Mouse (Mus musculus): Measurements from ENCODE around the gene Casp7. TPM values are rescaled to one million over a fixed set of nuclear protein-coding genes. Genes with fewer than 3 reads are reported as not detected.

The Casp7 gene
- total and polyA plus RNA-seq, 3 experiments = 69.4 to 70.4 TPM; not detected in 1

DNA sequence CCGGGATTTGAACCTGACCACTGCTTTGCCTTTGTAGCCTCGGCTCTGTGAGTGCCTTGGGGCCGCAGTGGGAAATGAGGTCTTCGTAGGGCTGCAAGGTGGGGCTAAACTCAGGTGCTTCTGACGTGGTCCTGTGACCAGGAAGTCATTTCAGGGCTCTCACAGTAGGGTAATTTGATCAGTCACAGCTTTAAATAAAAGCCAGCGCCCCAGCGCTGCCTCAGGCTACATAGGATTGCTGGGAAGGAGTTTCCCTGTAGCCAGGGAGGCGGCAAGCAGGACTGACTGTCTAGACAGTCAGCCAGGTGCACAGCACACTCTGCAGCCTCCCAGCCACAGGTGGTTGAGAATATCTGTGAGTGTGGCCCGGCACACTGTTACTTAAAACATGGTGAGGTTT, 22.5 kb downstream of the Casp7 start:
- Histone ChIP-seq H3K9ac (ENCODE audit: control insufficient read depth, low read depth, low read length, poor library complexity, severe bottlenecking) (no peak overlapping the region), H3K79me2 (ENCODE audit: control insufficient read depth, insufficient read depth, low read length, poor library complexity) (no peaks in the 10 kb centered on the region), H3K9me3 (replicated peaks; ENCODE audit: insufficient read depth, low read length) (no peaks in the 10 kb centered on the region), H3K27ac (ENCODE audit: control insufficient read depth, low read depth, low read length) (no peak overlapping the region), H3K36me3 (ENCODE audit: control insufficient read depth in 1 of 2, insufficient read depth in 2 of 2, low read length in 2 of 2) (peaks cover 0 to 8% of the 10 kb centered on the region in 2 experiments; a peak in 2 of 4 replicates), H3K4me1 (ENCODE audit: control insufficient read depth in 1 of 2, insufficient read depth in 2 of 2, low read length in 2 of 2) (no peaks in the 10 kb centered on the region), H3K27me3 (ENCODE audit: control insufficient read depth in 1 of 2, insufficient read depth in 2 of 2, low read length in 2 of 2) (no peaks in the 10 kb centered on the region), H3K4me3 (ENCODE audit: control insufficient read depth in 1 of 2, insufficient read depth in 1 of 2, low read depth in 2 of 2, low read length in 2 of 2) (no peak overlapping the region)
- DNase-seq (ENCODE audit: low read depth, low spot score) = no peak
- TF ChIP-seq ZC3H11A (IDR thresholded peaks at IDR 0.05; ENCODE audit: low read depth, low read length) = no peak
- TF ChIP-seq POLR2A (IDR thresholded peaks at IDR 0.05; ENCODE audit: control insufficient read depth in 1 of 2, insufficient read depth in 1 of 2, low read depth in 1 of 2, low read length in 2 of 2, poor library complexity in 1 of 2) = no peak
- no peak for TF ChIP-seq CHD1 (IDR thresholded peaks at IDR 0.05; ENCODE audit: low read depth, low read length)
- no peak for TF ChIP-seq TBP (IDR thresholded peaks at IDR 0.05; ENCODE audit: low read depth, low read length)
- TF ChIP-seq GABPA (IDR thresholded peaks at IDR 0.05; ENCODE audit: low read depth, low read length) = no peak

DNA sequence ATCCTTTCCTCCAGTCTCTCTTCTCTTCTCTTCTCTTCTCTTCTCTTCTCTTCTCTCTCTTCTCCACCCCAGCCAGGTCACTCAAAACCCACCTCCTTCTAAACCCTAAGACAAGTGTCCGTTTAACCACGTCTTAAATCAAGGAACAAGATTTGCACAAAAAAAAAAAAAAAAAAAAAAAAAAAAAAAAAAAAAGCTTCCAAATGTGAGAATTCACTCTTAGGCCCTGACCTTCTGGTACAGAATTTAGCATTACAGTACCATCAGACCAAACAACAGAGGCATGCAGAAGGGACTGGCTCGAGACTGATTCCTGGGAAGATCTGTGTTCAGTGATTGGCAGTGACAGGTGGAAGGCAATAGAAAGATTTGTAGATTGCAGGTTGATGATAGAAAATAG, 23.4 kb downstream of the Casp7 start:
- H3K9ac ChIP-seq (ENCODE audit: control insufficient read depth, low read depth, low read length, poor library complexity, severe bottlenecking) = no peak overlapping the region
- DNase-seq (ENCODE audit: low read depth, low spot score) = no peak
- no peaks in the 10 kb centered on the region for H3K9me3 ChIP-seq (replicated peaks; ENCODE audit: insufficient read depth, low read length)
- H3K36me3 ChIP-seq (ENCODE audit: control insufficient read depth in 1 of 2, insufficient read depth in 2 of 2, low read length in 2 of 2) = peaks cover 0 to 14% of the 10 kb centered on the region in 2 experiments; a peak in 2 of 4 replicates
- TF ChIP-seq ZNF384 (IDR thresholded peaks at IDR 0.05; ENCODE audit: low read depth, low read length) = peak; percentile 86
- TF ChIP-seq USF2 (IDR thresholded peaks at IDR 0.05; ENCODE audit: borderline replicate concordance in 1 of 2, insufficient read depth in 1 of 2, low read depth in 1 of 2, low read length in 2 of 2) = no peak
- no peak overlapping the region for H3K27ac ChIP-seq (ENCODE audit: control insufficient read depth, low read depth, low read length)
- no peaks in the 10 kb centered on the region for H3K4me1 ChIP-seq (ENCODE audit: control insufficient read depth in 1 of 2, insufficient read depth in 2 of 2, low read length in 2 of 2)
- H3K27me3 ChIP-seq (ENCODE audit: control insufficient read depth in 1 of 2, insufficient read depth in 2 of 2, low read length in 2 of 2) = no peaks in the 10 kb centered on the region
- H3K79me2 ChIP-seq (ENCODE audit: control insufficient read depth, insufficient read depth, low read length, poor library complexity) = no peaks in the 10 kb centered on the region
- no peak overlapping the region for H3K4me3 ChIP-seq (ENCODE audit: control insufficient read depth in 1 of 2, insufficient read depth in 1 of 2, low read depth in 2 of 2, low read length in 2 of 2)

DNA sequence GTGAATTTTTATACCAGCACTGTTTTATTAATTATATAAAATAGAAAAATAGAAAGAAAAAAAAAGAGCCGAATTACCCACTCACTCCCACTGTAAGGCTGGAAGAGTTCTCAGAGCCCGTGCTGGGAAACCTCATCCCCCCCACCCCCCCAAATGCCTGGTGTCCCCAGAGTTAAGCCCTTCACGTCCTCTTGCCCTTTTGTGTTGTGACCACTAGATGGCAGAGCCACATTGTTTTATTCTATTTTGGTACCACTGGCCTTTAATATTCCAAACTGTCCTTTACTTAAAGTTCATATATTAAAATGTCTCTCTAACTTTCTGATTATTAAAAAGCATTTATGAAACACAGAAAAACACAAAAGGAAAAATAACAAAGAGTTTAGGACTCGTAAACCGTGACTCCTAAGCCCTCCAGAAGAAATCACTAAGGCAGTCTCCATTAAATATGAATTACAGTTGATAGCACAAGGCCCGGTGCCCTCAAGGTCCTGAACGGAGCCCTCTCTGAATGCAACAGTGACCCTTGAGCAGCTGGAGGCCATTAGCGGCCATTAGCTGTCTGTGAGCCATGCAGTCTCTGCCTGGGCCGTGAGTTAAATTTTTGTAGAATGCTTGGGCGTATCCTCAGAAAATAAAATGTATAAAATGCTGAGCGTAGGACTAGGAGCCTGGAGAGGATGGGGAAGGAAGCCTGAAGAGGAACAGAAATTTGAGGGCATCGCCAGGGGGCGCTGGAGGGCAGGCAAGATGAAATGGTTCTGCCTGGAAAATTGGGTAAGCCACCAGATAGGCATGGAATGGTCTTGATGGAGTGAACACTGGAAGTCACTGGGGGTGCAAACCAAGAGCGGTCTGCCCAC, 25.8 kb downstream of the Casp7 start:
- H3K4me3 ChIP-seq (ENCODE audit: control insufficient read depth in 1 of 2, insufficient read depth in 1 of 2, low read depth in 2 of 2, low read length in 2 of 2) = no peak overlapping the region
- H3K36me3 ChIP-seq (ENCODE audit: control insufficient read depth in 1 of 2, insufficient read depth in 2 of 2, low read length in 2 of 2) = peaks cover 0 to 8% of the 10 kb centered on the region in 2 experiments; a peak in 1 of 4 replicates
- H3K9me3 ChIP-seq (replicated peaks; ENCODE audit: insufficient read depth, low read length) = no peaks in the 10 kb centered on the region
- H3K4me1 ChIP-seq (ENCODE audit: control insufficient read depth in 1 of 2, insufficient read depth in 2 of 2, low read length in 2 of 2) = no peaks in the 10 kb centered on the region
- no peak overlapping the region for H3K9ac ChIP-seq (ENCODE audit: control insufficient read depth, low read depth, low read length, poor library complexity, severe bottlenecking)
- peak; percentile 86 for DNase-seq (ENCODE audit: low read depth, low spot score)
- H3K27me3 ChIP-seq (ENCODE audit: control insufficient read depth in 1 of 2, insufficient read depth in 2 of 2, low read length in 2 of 2) = no peaks in the 10 kb centered on the region
- no peak overlapping the region for H3K27ac ChIP-seq (ENCODE audit: control insufficient read depth, low read depth, low read length)
- H3K79me2 ChIP-seq (ENCODE audit: control insufficient read depth, insufficient read depth, low read length, poor library complexity) = no peaks in the 10 kb centered on the region
- TF ChIP-seq CHD1 (IDR thresholded peaks at IDR 0.05; ENCODE audit: low read depth, low read length) = no peak
- TF ChIP-seq MEF2A (IDR thresholded peaks at IDR 0.05; ENCODE audit: extremely low read depth, insufficient replicate concordance, low read depth, low read length, poor library complexity, severe bottlenecking) = no peak
- TF ChIP-seq GATA1 (IDR thresholded peaks at IDR 0.05; ENCODE audit: low read depth, low read length) = no peak
- TF ChIP-seq ZC3H11A (IDR thresholded peaks at IDR 0.05; ENCODE audit: low read depth, low read length) = peak; percentile 98
- TF ChIP-seq SIN3A (IDR thresholded peaks at IDR 0.05; ENCODE audit: low read length) = no peak
- TF ChIP-seq GABPA (IDR thresholded peaks at IDR 0.05; ENCODE audit: low read depth, low read length) = no peak
- TF ChIP-seq SMC3 (IDR thresholded peaks at IDR 0.05; ENCODE audit: low read depth, low read length) = peak; percentile 97
- peak; percentile 8; the same call in 1 of the 2 replicates for TF ChIP-seq JUND (IDR thresholded peaks at IDR 0.05; ENCODE audit: low read depth, low read length)
- TF ChIP-seq MYC (IDR thresholded peaks at IDR 0.05; ENCODE audit: low read depth, low read length) = no peak
- no peak for TF ChIP-seq ZMIZ1 (IDR thresholded peaks at IDR 0.05; ENCODE audit: low read depth, low read length)
- TF ChIP-seq MYB (IDR thresholded peaks at IDR 0.05; ENCODE audit: low read depth, low read length) = no peak
- no peak for TF ChIP-seq MXI1 (IDR thresholded peaks at IDR 0.05; ENCODE audit: low read depth, low read length)
- no peak for TF ChIP-seq E2F4 (IDR thresholded peaks at IDR 0.05; ENCODE audit: borderline replicate concordance, low read depth, low read length)
- no peak for TF ChIP-seq NRF1 (IDR thresholded peaks at IDR 0.05; ENCODE audit: insufficient read depth, low read depth, low read length, poor library complexity, severe bottlenecking)
- TF ChIP-seq ZKSCAN1 (IDR thresholded peaks at IDR 0.05; ENCODE audit: low read depth, low read length) = no peak
- TF ChIP-seq CTCF (IDR thresholded peaks at IDR 0.05 in 2 of 3, conservative IDR thresholded peaks at IDR 0.05 in 1 of 3; ENCODE audit: control insufficient read depth in 1 of 3, insufficient read depth in 1 of 3, low read depth in 2 of 3, low read length in 3 of 3, poor library complexity in 1 of 3, severe bottlenecking in 1 of 3) = peak; percentile 92 to 97 (median 93)
- no peak; the same call in 1 of the 2 replicates for TF ChIP-seq USF1 (IDR thresholded peaks at IDR 0.05; ENCODE audit: low read depth, low read length)
- TF ChIP-seq UBTF (IDR thresholded peaks at IDR 0.05; ENCODE audit: borderline replicate concordance, insufficient read depth, low read depth, low read length) = no peak
- no peak for TF ChIP-seq ELF1 (IDR thresholded peaks at IDR 0.05; ENCODE audit: low read depth, low read length)
